9 mouse cellular contexts compared by ENCODE assay signal in genomic region chr6:57765095-57765878, GRCm38 (mm10). TPM values are rescaled to one million over a fixed set of nuclear protein-coding genes. Genes with fewer than 3 reads are reported as not detected.
A peak's percentile ranks its signal among the peaks of the same experiment; 100 is the strongest.
DNase-seq lines count a peak whose midpoint lies in the region; ATAC-seq lines count a peak whose summit lies in the region.
"Had no signal": no experiment of that assay in that cellular context is flagged by ENCODE, and none has a peak within 500 bp of the region (broad histone marks: within the 10 kb centered on the region; RNA-seq: fewer than 3 reads in every experiment).

No protein-coding gene starts in this region.

- H3K4me3 ChIP-seq in midbrain, embryonic 14.5 days (replicated peaks; ENCODE audit: low read depth, low read length): no peak overlapping the region
- no peak overlapping the region for H3K4me3 ChIP-seq in midbrain, embryonic 15.5 days
- H3K4me3 ChIP-seq in liver, embryonic 12.5 days: no peak overlapping the region

- DNase-seq in adrenal gland, adult (ENCODE audit: inconsistent age in 2 of 2, low spot score in 1 of 2): peak; percentile 12 to 38
- DNase-seq in adrenal gland, postnatal 14 days: no peak
- DNase-seq in midbrain, embryonic 14.5 days: peak; percentile 37
- no peak for DNase-seq in gastrocnemius, postnatal 25 days
- DNase-seq in urinary bladder, adult 2 months (ENCODE audit: low spot score): no peak

- WGBS in midbrain, embryonic 14.5 days: 68% methylated on average over 3 of the region's 3 CpGs
- WGBS in midbrain, embryonic 15.5 days: 67% methylated on average over 3 of the region's 3 CpGs
- 50% methylated on average over 3 of the region's 3 CpGs for WGBS in liver, embryonic 12.5 days (ENCODE audit: insufficient replicate concordance)

- H3K4me2 ChIP-seq in midbrain, embryonic 14.5 days (ENCODE audit: low read length): no peak overlapping the region
- no peak overlapping the region for H3K4me2 ChIP-seq in midbrain, embryonic 15.5 days
- peak overlapping the region; percentile 63 for H3K4me2 ChIP-seq in liver, embryonic 12.5 days

- H3K27me3 ChIP-seq in midbrain, embryonic 14.5 days (ENCODE audit: control insufficient read depth, insufficient read depth, low read length): no peaks in the 10 kb centered on the region
- no peaks in the 10 kb centered on the region for H3K27me3 ChIP-seq in midbrain, embryonic 15.5 days (replicated peaks)
- H3K27me3 ChIP-seq in liver, embryonic 12.5 days (replicated peaks): no peaks in the 10 kb centered on the region

- H3K36me3 ChIP-seq in midbrain, embryonic 14.5 days (ENCODE audit: control insufficient read depth, insufficient read depth, low read length): peaks cover 18% of the 10 kb centered on the region; the same call in 1 of the 2 replicates
- 0 out of 2 replicates have a peak, but pooled peaks cover 3% of the 10 kb centered on the region for H3K36me3 ChIP-seq in midbrain, embryonic 15.5 days (replicated peaks)
- H3K36me3 ChIP-seq in liver, embryonic 12.5 days: peaks cover 57% of the 10 kb centered on the region

- H3K27ac ChIP-seq in midbrain, embryonic 14.5 days (replicated peaks; ENCODE audit: low read depth, low read length): no peak overlapping the region
- H3K27ac ChIP-seq in midbrain, embryonic 15.5 days: no peak overlapping the region
- H3K27ac ChIP-seq in liver, embryonic 12.5 days: peak overlapping the region; percentile 96

- H3K9ac ChIP-seq in midbrain, embryonic 14.5 days (replicated peaks; ENCODE audit: low read length): no peak overlapping the region
- H3K9ac ChIP-seq in midbrain, embryonic 15.5 days: no peak overlapping the region
- H3K9ac ChIP-seq in liver, embryonic 12.5 days: peak overlapping the region; percentile 69

- H3K9me3 ChIP-seq in midbrain, embryonic 14.5 days (ENCODE audit: control insufficient read depth, low read length): no peaks in the 10 kb centered on the region
- no peaks in the 10 kb centered on the region for H3K9me3 ChIP-seq in midbrain, embryonic 15.5 days
- no peaks in the 10 kb centered on the region for H3K9me3 ChIP-seq in liver, embryonic 12.5 days (replicated peaks)

- 0 out of 2 replicates have a peak, but pooled peaks cover 4% of the 10 kb centered on the region for H3K4me1 ChIP-seq in midbrain, embryonic 14.5 days (ENCODE audit: control insufficient read depth, insufficient read depth, low read length)
- no peaks in the 10 kb centered on the region for H3K4me1 ChIP-seq in midbrain, embryonic 15.5 days
- H3K4me1 ChIP-seq in liver, embryonic 12.5 days: peaks cover 82% of the 10 kb centered on the region

- no peak for ATAC-seq in midbrain, embryonic 14.5 days (ENCODE audit: low FRiP score, low TSS enrichment)
- ATAC-seq in midbrain, embryonic 15.5 days (replicated peaks): no peak
- no peak for ATAC-seq in liver, embryonic 12.5 days
- ATAC-seq in neutrophil, adult 5-6 weeks (ENCODE audit: extremely low read depth, insufficient number of reproducible peaks, low FRiP score, poor library complexity, severe bottlenecking): peak; percentile 47
- ATAC-seq: activated CD4-positive, CD25-positive, alpha-beta regulatory T cell, adult 4 months had no signal

RNA-seq across cellular contexts. Expression of gene Vopp1, which starts 59.7 kb away (rescaled TPM):
- 17.9 and 20.4 TPM in 2 replicates for total RNA-seq in adrenal gland, postnatal 14 days (2021)
- polyA plus RNA-seq in midbrain, embryonic 14.5 days (2014; fragmentation: Nextera tagmentation; extraction: Ambion mirVana): 102 and 109 TPM in 2 replicates
- 241 and 243 TPM in 2 replicates for polyA plus RNA-seq in midbrain, embryonic 15.5 days (2015; fragmentation: Nextera tagmentation; extraction: Ambion mirVana)
- polyA plus RNA-seq in liver, embryonic 12.5 days (2016; fragmentation: Nextera tagmentation; extraction: Ambion mirVana): 41.1 and 44.4 TPM in 2 replicates
- total RNA-seq in neutrophil, adult 5-6 weeks (2017): 15.6 and 19.4 TPM in 2 replicates
- total RNA-seq in gastrocnemius, postnatal 25 days (2021): 1 to 10 TPM; 5.1 to 7.5 TPM
- polyA plus RNA-seq in urinary bladder, adult 2 months (2012; rRNA removed): 25.2 and 28.7 TPM in 2 replicates

Comparison
In these comparisons a context has a peak if more than half of its experiments do, and no peak if none do; other contexts are left out.
1. DNase-seq: peak in adrenal gland, adult (2 of 2) and midbrain, embryonic 14.5 days (single experiment); none in adrenal gland, postnatal 14 days (single experiment), gastrocnemius, postnatal 25 days (single experiment) and urinary bladder, adult 2 months (single experiment).